Mouse (Mus musculus) lung, adult 2 months (tissue): ENCODE data around the gene Denr.

Experiments
- CTCF ChIP-seq: fragments of 200-500 bp; IDR thresholded peaks from 2 replicates; pipeline ENCODE4 v1.5.1; 2011; ENCODE audit warnings: mild to moderate bottlenecking, low read length, control low read depth; ENCODE audit not compliant: insufficient read depth
- POLR2A ChIP-seq: fragments of 200-500 bp; IDR thresholded peaks from 2 replicates; pipeline ENCODE4 v1.6.1; 2011; ENCODE audit warnings: low read depth, mild to moderate bottlenecking, control low read depth, low read length, borderline replicate concordance; ENCODE audit errors: extremely low read depth

DNA sequence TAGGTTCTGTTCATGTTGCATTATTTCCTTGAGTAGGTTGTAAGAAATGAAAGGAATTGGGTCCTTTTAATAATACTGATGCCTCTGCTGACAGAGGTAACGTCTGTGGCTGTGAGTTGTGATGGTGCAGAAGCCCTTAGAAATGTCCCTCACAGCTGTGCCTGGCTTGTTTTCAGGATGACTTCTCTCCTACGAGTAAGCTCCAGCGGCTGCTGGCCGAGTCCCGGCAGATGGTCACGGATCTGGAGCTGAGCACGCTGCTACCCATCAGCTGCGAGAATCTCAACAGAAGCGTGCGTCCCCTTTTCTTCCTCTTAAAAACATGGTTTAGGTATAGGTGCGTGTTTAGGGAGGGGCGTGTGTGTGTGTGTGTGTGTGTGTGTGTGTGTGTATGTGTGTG, 54.1 kb downstream of the Denr start:
- TF ChIP-seq POLR2A (no peak), CTCF (no peak)
